Mouse (Mus musculus) heart, embryonic 10.5 days (tissue): ENCODE results near the gene Celsr1. TPM values are rescaled to one million over a fixed set of nuclear protein-coding genes. Genes with fewer than 3 reads are reported as not detected.

Source experiments
- DNase-seq: peaks from one replicate; pipeline ENCODE4 v3.0.0-alpha.2; 2017; ENCODE audit warnings: low spot score
- H3K27ac ChIP-seq: fragments of 300-500 bp; sonication (generic); 2 replicates; pipeline ENCODE4 v1.5.1; 2016; ENCODE audit warnings: mild to moderate bottlenecking
- H3K27me3 ChIP-seq: fragments of 300-500 bp; sonication (generic); 2 replicates; pipeline ENCODE4 v1.6.1; 2016; ENCODE audit warnings: mild to moderate bottlenecking; ENCODE audit not compliant: poor library complexity, insufficient read depth, severe bottlenecking
- H3K36me3 ChIP-seq: fragments of 300-500 bp; sonication (generic); 2 replicates; pipeline ENCODE4 v1.6.1; 2016; ENCODE audit warnings: mild to moderate bottlenecking, moderate library complexity
- H3K4me1 ChIP-seq: fragments of 300-500 bp; sonication (generic); 2 replicates; pipeline ENCODE4 v1.6.1; 2016; ENCODE audit warnings: mild to moderate bottlenecking
- H3K4me3 ChIP-seq: fragments of 300-500 bp; sonication (generic); 2 replicates; pipeline ENCODE4 v1.5.1; 2016; ENCODE audit warnings: mild to moderate bottlenecking, moderate library complexity
- H3K9me3 ChIP-seq: fragments of 300-500 bp; sonication (generic); 2 replicates; pipeline ENCODE4 v1.6.1; 2016; ENCODE audit warnings: mild to moderate bottlenecking, moderate library complexity
- WGBS: fragments of 180-500 bp; shearing (Covaris S2); methylation state at CpG from one replicate; pipeline ENCODE4 v1.1.7; 2016; 5-methylcytosine and 5-hydroxymethylcytosine counted together
- polyA plus RNA-seq: library from polyadenylated mRNA; unstranded; fragments of >200 nt; fragmentation: Nextera tagmentation; extraction: Ambion mirVana; gene quantifications from 2 replicates; pipeline ENCODE4 v1.2.1, GENCODE M21; 2016

The Celsr1 gene
- polyA plus RNA-seq, 1 experiment from 2014 or later, result 2.3 TPM

DNA sequence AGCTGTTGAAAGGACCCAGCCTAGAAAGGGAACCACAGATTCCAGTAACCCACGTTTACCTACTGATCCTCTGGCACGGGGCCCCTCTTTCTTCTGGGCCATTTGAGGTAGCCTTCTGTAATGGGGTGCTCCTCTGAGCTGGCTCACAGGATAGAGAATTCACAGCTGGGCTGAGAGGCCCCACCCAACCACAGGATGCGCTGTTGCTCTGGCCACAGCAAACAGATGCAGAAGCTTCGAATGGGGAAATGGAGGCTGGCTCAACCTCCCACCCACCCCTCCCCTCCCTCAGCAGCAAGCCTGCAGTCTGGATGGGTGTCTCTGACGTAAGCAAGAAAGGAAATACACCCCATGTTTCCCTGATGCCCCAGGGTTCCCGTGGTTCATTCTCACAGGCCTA is 77.4 kb downstream of the Celsr1 start:
- Histone ChIP-seq H3K27ac (0 out of 2 replicates have a peak overlapping the region, but pooled peaks have one; percentile 42), H3K4me3 (no peak overlapping the region), H3K4me1 (peaks cover 22% of the 10 kb centered on the region), H3K36me3 (peaks cover 16% of the 10 kb centered on the region; the same call in 1 of the 2 replicates), H3K9me3 (no peaks in the 10 kb centered on the region), H3K27me3 (0 out of 2 replicates have a peak, but pooled peaks cover 3% of the 10 kb centered on the region)
- 70% methylated on average over 6 of the region's 6 CpGs for WGBS
- DNase-seq, result no peak

GRCm38 (mm10) chr15:85953458-85953857 is 80.1 kb downstream of the Celsr1 start:
- Histone ChIP-seq H3K27ac (no peak overlapping the region), H3K9me3 (no peaks in the 10 kb centered on the region), H3K4me1 (peaks cover 29% of the 10 kb centered on the region), H3K27me3 (0 out of 2 replicates have a peak, but pooled peaks cover 3% of the 10 kb centered on the region), H3K4me3 (no peak overlapping the region), H3K36me3 (peaks cover 12% of the 10 kb centered on the region; the same call in 1 of the 2 replicates)
- 76% methylated on average over 6 of the region's 6 CpGs for WGBS
- DNase-seq, result no peak

GRCm38 (mm10) chr15:85949421-85950164 is 84.0 kb downstream of the Celsr1 start:
- H3K4me1 ChIP-seq, result peaks cover 46% of the 10 kb centered on the region
- WGBS, result 63% methylated on average over 16 of the region's 16 CpGs
- no peaks in the 10 kb centered on the region for H3K9me3 ChIP-seq
- H3K36me3 ChIP-seq, result peaks cover 3% of the 10 kb centered on the region; the same call in 1 of the 2 replicates
- peak overlapping the region; percentile 72 for H3K27ac ChIP-seq
- H3K4me3 ChIP-seq, result no peak overlapping the region
- no peak for DNase-seq
- H3K27me3 ChIP-seq, result 0 out of 2 replicates have a peak, but pooled peaks cover 3% of the 10 kb centered on the region

DNA sequence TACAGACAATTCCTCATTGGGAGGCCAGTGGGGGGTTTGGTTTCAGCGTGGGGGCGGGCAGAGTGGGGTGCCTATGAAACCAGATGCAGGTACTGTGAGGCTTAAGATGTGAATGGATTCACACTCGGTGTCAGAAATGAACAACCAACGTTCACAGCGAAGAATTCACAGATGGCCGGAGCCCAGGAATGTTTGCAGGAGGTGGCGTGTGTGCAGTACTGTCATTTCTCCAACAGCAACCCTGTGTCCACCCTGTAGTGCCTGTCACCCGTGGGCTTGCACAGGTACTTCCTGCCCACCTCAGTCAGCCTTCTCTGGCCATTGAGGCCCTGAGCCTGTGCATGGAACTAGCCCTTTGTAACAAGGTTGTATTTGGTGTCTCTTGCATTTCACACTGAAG is 85.6 kb downstream of the Celsr1 start:
- 75% methylated on average over 8 of the region's 8 CpGs for WGBS
- no peaks in the 10 kb centered on the region for H3K27me3 ChIP-seq
- H3K36me3 ChIP-seq, result no peaks in the 10 kb centered on the region
- H3K9me3 ChIP-seq, result no peaks in the 10 kb centered on the region
- no peak for DNase-seq
- H3K4me3 ChIP-seq, result no peak overlapping the region
- peaks cover 46% of the 10 kb centered on the region for H3K4me1 ChIP-seq
- H3K27ac ChIP-seq, result no peak overlapping the region; the same call in 1 of the 2 replicates

GRCm38 (mm10) chr15:85947541-85947940 is 86.0 kb downstream of the Celsr1 start:
- 74% methylated on average over 9 of the region's 9 CpGs for WGBS
- H3K4me3 ChIP-seq, result no peak overlapping the region

GRCm38 (mm10) chr15:85935627-85936049 is 97.9 kb downstream of the Celsr1 start:
- Histone ChIP-seq H3K9me3 (no peaks in the 10 kb centered on the region), H3K4me3 (no peak overlapping the region), H3K27me3 (no peaks in the 10 kb centered on the region), H3K27ac (peak overlapping the region; percentile 79), H3K36me3 (0 out of 2 replicates have a peak, but pooled peaks cover 2% of the 10 kb centered on the region), H3K4me1 (peaks cover 13% of the 10 kb centered on the region)
- WGBS, result 19% methylated on average over 5 of the region's 5 CpGs
- no peak for DNase-seq

More at GRCm38 (mm10) chr15:85947541-85947940, 86.0 kb downstream of the Celsr1 start:
- Histone ChIP-seq H3K4me1 (peaks cover 46% of the 10 kb centered on the region), H3K36me3 (no peaks in the 10 kb centered on the region), H3K9me3 (no peaks in the 10 kb centered on the region), H3K27me3 (no peaks in the 10 kb centered on the region), H3K27ac (0 out of 2 replicates have a peak overlapping the region, but pooled peaks have one; percentile 9)
- no peak for DNase-seq

GRCm38 (mm10) chr15:85928161-85928560 is 105.4 kb downstream of the Celsr1 start:
- H3K9me3 ChIP-seq, result no peaks in the 10 kb centered on the region
- no peak overlapping the region for H3K4me3 ChIP-seq
- peak overlapping the region; percentile 12; the same call in 1 of the 2 replicates for H3K27ac ChIP-seq
- H3K4me1 ChIP-seq, result peaks cover 21% of the 10 kb centered on the region
- peaks cover 16% of the 10 kb centered on the region; the same call in 1 of the 2 replicates for H3K36me3 ChIP-seq
- WGBS, result 61% methylated on average over 12 of the region's 12 CpGs
- DNase-seq, result no peak
- H3K27me3 ChIP-seq, result no peaks in the 10 kb centered on the region

- 0 out of 2 replicates have a peak, but pooled peaks cover 3% of the 10 kb centered on the region for H3K27me3 ChIP-seq
- no peak overlapping the region for H3K4me3 ChIP-seq
- peaks cover 16% of the 10 kb centered on the region for H3K4me1 ChIP-seq
- no peaks in the 10 kb centered on the region for H3K9me3 ChIP-seq
- H3K27ac ChIP-seq, result no peak overlapping the region
- 91% methylated on average over 11 of the region's 11 CpGs for WGBS
- no peak for DNase-seq
- H3K36me3 ChIP-seq, result peaks cover 12% of the 10 kb centered on the region; the same call in 1 of the 2 replicates
Observed at GRCm38 (mm10) chr15:85921855-85922254, 111.7 kb downstream of the Celsr1 start.

DNA sequence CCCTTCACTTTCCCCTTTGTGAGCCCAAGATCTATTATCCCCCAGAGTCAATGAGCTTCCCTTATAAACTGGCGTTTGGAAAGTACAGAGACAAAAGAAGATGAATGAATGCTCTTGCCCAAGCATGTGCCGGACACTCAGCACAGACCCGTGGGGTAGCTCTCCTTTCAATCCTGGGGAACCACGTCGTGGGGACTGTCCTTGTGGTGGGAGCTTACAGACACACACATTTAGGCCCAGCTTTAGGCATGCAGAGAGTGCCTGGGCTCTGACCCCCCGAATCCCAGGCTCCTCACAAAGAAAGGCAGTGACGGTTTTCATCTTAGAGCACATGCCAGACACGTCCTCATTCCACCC is 113.7 kb downstream of the Celsr1 start:
- H3K27ac ChIP-seq, result no peak overlapping the region
- no peaks in the 10 kb centered on the region for H3K9me3 ChIP-seq
- H3K4me3 ChIP-seq, result no peak overlapping the region
- peaks cover 11% of the 10 kb centered on the region for H3K4me1 ChIP-seq
- DNase-seq, result no peak
- WGBS, result 83% methylated on average over 8 of the region's 8 CpGs
- peaks cover 18% of the 10 kb centered on the region for H3K36me3 ChIP-seq
- 0 out of 2 replicates have a peak, but pooled peaks cover 3% of the 10 kb centered on the region for H3K27me3 ChIP-seq

DNA sequence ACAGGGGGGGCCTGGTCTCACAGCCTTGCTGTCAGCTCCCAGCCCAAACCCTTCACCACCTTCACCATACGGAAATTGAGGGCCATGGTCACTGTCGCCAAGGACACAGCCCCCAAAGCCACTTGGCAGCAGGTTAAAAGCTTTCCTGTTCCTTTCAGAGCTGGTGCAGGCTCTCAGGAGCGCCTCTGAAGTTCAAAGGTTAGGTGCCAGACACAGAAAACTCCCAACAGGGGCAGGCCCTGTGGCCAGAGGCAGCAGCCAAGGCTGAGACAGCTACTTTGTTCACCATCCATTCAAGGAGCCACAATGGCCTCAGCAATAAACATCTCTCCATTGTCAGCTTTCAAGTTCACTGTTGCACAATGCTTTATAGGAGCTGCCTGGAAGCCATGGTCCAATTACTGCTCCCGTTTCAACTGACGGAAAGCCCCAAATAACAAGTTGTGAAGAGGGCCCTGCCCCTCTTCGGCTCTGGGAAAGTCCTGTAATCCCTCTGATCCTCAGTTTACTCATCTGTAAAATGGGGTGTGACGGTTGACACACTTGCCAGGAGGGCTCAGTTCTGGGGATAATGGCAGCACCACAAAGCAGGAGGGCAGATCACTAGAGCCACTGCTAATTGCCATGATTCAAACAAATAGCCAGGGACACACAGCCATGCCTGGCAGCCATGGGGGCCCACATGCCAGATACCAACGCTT is 114.2 kb downstream of the Celsr1 start:
- Histone ChIP-seq H3K4me3 (no peak overlapping the region), H3K27me3 (0 out of 2 replicates have a peak, but pooled peaks cover 3% of the 10 kb centered on the region), H3K4me1 (peaks cover 11% of the 10 kb centered on the region), H3K36me3 (peaks cover 15% of the 10 kb centered on the region), H3K9me3 (no peaks in the 10 kb centered on the region), H3K27ac (no peak overlapping the region)
- DNase-seq, result no peak
- 68% methylated on average over 8 of the region's 8 CpGs for WGBS

- Histone ChIP-seq H3K27ac (no peak overlapping the region), H3K9me3 (no peaks in the 10 kb centered on the region), H3K4me1 (peaks cover 11% of the 10 kb centered on the region), H3K4me3 (no peak overlapping the region), H3K36me3 (peaks cover 15% of the 10 kb centered on the region), H3K27me3 (no peaks in the 10 kb centered on the region)
- no peak for DNase-seq
- 37% methylated on average over 2 of the region's 2 CpGs for WGBS
Observed at GRCm38 (mm10) chr15:85913605-85914004, 120.0 kb downstream of the Celsr1 start.

- Histone ChIP-seq H3K9me3 (no peaks in the 10 kb centered on the region), H3K27me3 (peaks cover 3% of the 10 kb centered on the region; the same call in 1 of the 2 replicates), H3K4me1 (peaks cover 11% of the 10 kb centered on the region), H3K36me3 (no peaks in the 10 kb centered on the region), H3K4me3 (no peak overlapping the region), H3K27ac (no peak overlapping the region)
- 66% methylated on average over 10 of the region's 10 CpGs for WGBS
- no peak for DNase-seq
Observed at GRCm38 (mm10) chr15:85909931-85910330, 123.6 kb downstream of the Celsr1 start.

DNA sequence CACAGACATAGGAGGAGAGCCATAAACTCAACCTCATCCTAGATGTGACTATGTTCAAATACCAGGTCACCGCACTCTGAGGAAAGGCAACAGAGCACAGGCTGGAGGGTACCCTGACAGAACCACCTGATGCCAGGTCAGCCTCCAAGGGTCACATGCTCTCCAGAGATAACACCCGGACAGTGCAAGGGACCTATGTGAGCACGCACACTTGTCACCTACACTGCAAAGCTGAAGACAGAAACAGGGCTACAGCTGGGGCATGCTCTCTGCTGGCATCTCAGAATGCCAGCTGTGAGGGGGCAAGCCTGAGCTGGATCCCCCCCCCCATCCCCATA is 124.1 kb downstream of the Celsr1 start:
- DNase-seq, result no peak
- Histone ChIP-seq H3K36me3 (no peaks in the 10 kb centered on the region), H3K4me3 (no peak overlapping the region), H3K4me1 (peaks cover 11% of the 10 kb centered on the region), H3K27ac (no peak overlapping the region), H3K27me3 (peaks cover 3% of the 10 kb centered on the region; the same call in 1 of the 2 replicates), H3K9me3 (no peaks in the 10 kb centered on the region)
- 78% methylated on average over 3 of the region's 3 CpGs for WGBS
